Mouse (Mus musculus): Measurements from ENCODE around the gene Msi2. TPM values are rescaled to one million over a fixed set of nuclear protein-coding genes. Genes with fewer than 3 reads are reported as not detected.

Msi2 gene
- total RNA-seq (2014; rRNA removed) (10.8 and 14.9 TPM in 2 replicates), polyA plus RNA-seq (2012; rRNA removed) (6.4 and 6.9 TPM in 2 replicates)

- H3K27me3 ChIP-seq (ENCODE audit: control insufficient read depth, insufficient read depth, low read length), result no peaks in the 10 kb centered on the region
- no peaks in the 10 kb centered on the region; the same call in 1 of the 2 replicates for H3K4me1 ChIP-seq (ENCODE audit: control insufficient read depth, insufficient read depth, low read length)
Observed at GRCm38 (mm10) chr11:88718050-88718765, at the start of gene Msi2. Msi2 (minus strand) TSS chr11:88718513.

DNA sequence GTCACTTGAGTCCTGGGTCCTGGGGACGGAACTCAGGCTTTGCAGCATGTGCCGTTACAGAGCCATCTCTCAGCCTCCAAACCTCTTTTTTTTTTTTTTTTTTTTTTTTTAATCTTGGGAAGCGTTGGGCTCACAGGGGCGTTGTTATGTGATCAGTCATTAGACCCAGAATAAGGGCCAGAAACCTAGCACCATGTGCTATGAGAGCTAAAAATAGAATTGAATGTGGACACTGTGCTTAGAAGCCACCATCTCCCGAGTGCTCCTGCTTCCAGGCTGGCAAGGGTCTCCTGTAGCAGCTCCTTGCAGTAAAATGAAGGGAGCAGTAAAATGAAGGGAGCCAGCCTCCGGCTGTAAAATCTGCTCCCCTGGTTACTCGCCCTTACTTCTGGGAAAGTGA lies 47.3 kb upstream of the Msi2 start:
- WGBS, result 80% methylated on average over 7 of the region's 7 CpGs

More at GRCm38 (mm10) chr11:88718050-88718765, at the start of gene Msi2:
- TF ChIP-seq POLR2A (IDR thresholded peaks at IDR 0.05; ENCODE audit: extremely low read depth, insufficient read depth, low read length) (no peak), CTCF (IDR thresholded peaks at IDR 0.05; ENCODE audit: low read depth, low read length) (no peak)
- Histone ChIP-seq H3K9ac (ENCODE audit: low read depth, low read length) (peak within 1 kb of the TSS; percentile 100), H3K36me3 (ENCODE audit: control insufficient read depth, insufficient read depth, low read length) (no peaks in the 10 kb centered on the region), H3K79me2 (ENCODE audit: control insufficient read depth, insufficient read depth, low read length) (0 out of 2 replicates have a peak, but pooled peaks cover 3% of the 10 kb centered on the region), H3K27ac (replicated peaks; ENCODE audit: insufficient read depth, low read depth, low read length) (peak within 1 kb of the TSS; percentile 74), H3K4me3 (ENCODE audit: insufficient read depth, low read depth, low read length) (peak within 1 kb of the TSS; percentile 88)
- WGBS, result under 1% methylated on average over 48 of the region's 84 CpGs
- DNase-seq (ENCODE audit: extremely low read depth, low read depth, low spot score), result peak; percentile 67

DNA sequence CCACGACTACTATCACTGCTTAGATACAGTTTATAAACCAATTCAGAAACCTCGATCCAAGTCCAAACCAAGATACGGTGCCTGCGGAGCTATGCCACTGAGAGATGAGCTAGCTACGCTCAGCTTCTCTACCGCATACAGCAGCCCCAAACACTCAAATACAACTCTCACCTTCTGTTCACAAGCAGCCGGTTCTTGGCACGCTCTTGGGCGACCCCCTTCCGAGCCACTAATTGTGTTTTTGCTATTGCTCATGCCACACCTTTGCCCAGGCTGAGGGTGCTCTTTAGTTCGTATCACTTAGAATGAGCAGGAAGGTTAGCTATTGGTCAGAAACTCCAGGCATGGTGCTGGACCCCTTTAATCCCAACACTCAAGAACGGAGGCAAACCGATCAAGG lies 45.1 kb upstream of the Msi2 start:
- TF ChIP-seq POLR2A (IDR thresholded peaks at IDR 0.05; ENCODE audit: extremely low read depth, insufficient read depth, low read length), result no peak
- TF ChIP-seq CTCF (IDR thresholded peaks at IDR 0.05; ENCODE audit: low read depth, low read length), result no peak
- Histone ChIP-seq H3K36me3 (ENCODE audit: control insufficient read depth, insufficient read depth, low read length) (no peaks in the 10 kb centered on the region), H3K79me2 (ENCODE audit: control insufficient read depth, insufficient read depth, low read length) (no peaks in the 10 kb centered on the region), H3K27ac (replicated peaks; ENCODE audit: insufficient read depth, low read depth, low read length) (no peak overlapping the region), H3K4me3 (ENCODE audit: insufficient read depth, low read depth, low read length) (no peak overlapping the region), H3K4me1 (ENCODE audit: control insufficient read depth, insufficient read depth, low read length) (no peaks in the 10 kb centered on the region), H3K27me3 (ENCODE audit: control insufficient read depth, insufficient read depth, low read length) (no peaks in the 10 kb centered on the region; the same call in 1 of the 2 replicates), H3K9ac (ENCODE audit: low read depth, low read length) (no peak overlapping the region)
- DNase-seq (ENCODE audit: extremely low read depth, low read depth, low spot score), result no peak
- WGBS, result 90% methylated on average over 13 of the region's 13 CpGs

More for the DNA sequence above, 47.3 kb upstream of the Msi2 start:
- no peak for DNase-seq (ENCODE audit: extremely low read depth, low read depth, low spot score)
- H3K4me1 ChIP-seq (ENCODE audit: control insufficient read depth, insufficient read depth, low read length), result no peaks in the 10 kb centered on the region
- no peak overlapping the region for H3K9ac ChIP-seq (ENCODE audit: low read depth, low read length)
- H3K27ac ChIP-seq (replicated peaks; ENCODE audit: insufficient read depth, low read depth, low read length), result no peak overlapping the region
- no peaks in the 10 kb centered on the region for H3K27me3 ChIP-seq (ENCODE audit: control insufficient read depth, insufficient read depth, low read length)
- no peaks in the 10 kb centered on the region for H3K79me2 ChIP-seq (ENCODE audit: control insufficient read depth, insufficient read depth, low read length)
- no peaks in the 10 kb centered on the region for H3K36me3 ChIP-seq (ENCODE audit: control insufficient read depth, insufficient read depth, low read length)
- no peak overlapping the region for H3K4me3 ChIP-seq (ENCODE audit: insufficient read depth, low read depth, low read length)
- no peak for TF ChIP-seq POLR2A (IDR thresholded peaks at IDR 0.05; ENCODE audit: extremely low read depth, insufficient read depth, low read length)
- TF ChIP-seq CTCF (IDR thresholded peaks at IDR 0.05; ENCODE audit: low read depth, low read length), result no peak

GRCm38 (mm10) chr11:88759501-88759900 lies 41.2 kb upstream of the Msi2 start:
- no peak for DNase-seq (ENCODE audit: extremely low read depth, low read depth, low spot score)
- no peaks in the 10 kb centered on the region for H3K79me2 ChIP-seq (ENCODE audit: control insufficient read depth, insufficient read depth, low read length)
- 91% methylated on average over 8 of the region's 8 CpGs for WGBS
- H3K27ac ChIP-seq (replicated peaks; ENCODE audit: insufficient read depth, low read depth, low read length), result no peak overlapping the region
- H3K9ac ChIP-seq (ENCODE audit: low read depth, low read length), result no peak overlapping the region
- no peak overlapping the region for H3K4me3 ChIP-seq (ENCODE audit: insufficient read depth, low read depth, low read length)
- no peaks in the 10 kb centered on the region; the same call in 1 of the 2 replicates for H3K27me3 ChIP-seq (ENCODE audit: control insufficient read depth, insufficient read depth, low read length)
- no peaks in the 10 kb centered on the region for H3K4me1 ChIP-seq (ENCODE audit: control insufficient read depth, insufficient read depth, low read length)
- H3K36me3 ChIP-seq (ENCODE audit: control insufficient read depth, insufficient read depth, low read length), result no peaks in the 10 kb centered on the region
- TF ChIP-seq CTCF (IDR thresholded peaks at IDR 0.05; ENCODE audit: low read depth, low read length), result no peak
- no peak for TF ChIP-seq POLR2A (IDR thresholded peaks at IDR 0.05; ENCODE audit: extremely low read depth, insufficient read depth, low read length)

DNA sequence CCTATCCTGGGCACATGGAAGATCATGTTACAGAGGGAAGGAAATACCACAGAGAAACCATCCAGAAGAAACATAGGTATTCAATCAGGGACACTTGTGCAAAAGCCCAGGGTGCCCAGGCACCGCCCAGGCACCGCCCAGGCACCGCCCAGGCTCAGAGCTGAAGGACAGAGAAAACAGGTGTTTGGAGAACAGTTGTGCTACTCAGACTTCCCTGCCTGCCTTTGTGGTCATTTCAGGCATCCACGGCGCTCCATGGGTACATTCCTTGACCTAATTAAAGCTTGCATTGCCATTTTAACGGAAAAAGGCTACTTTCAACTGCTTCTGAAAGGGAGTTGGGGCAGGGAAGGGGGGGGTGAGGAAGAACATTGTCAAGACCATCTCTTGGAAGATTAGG lies 40.1 kb upstream of the Msi2 start:
- H3K27me3 ChIP-seq (ENCODE audit: control insufficient read depth, insufficient read depth, low read length), result no peaks in the 10 kb centered on the region; the same call in 1 of the 2 replicates
- no peaks in the 10 kb centered on the region for H3K79me2 ChIP-seq (ENCODE audit: control insufficient read depth, insufficient read depth, low read length)
- no peak overlapping the region for H3K9ac ChIP-seq (ENCODE audit: low read depth, low read length)
- H3K36me3 ChIP-seq (ENCODE audit: control insufficient read depth, insufficient read depth, low read length), result no peaks in the 10 kb centered on the region
- no peaks in the 10 kb centered on the region for H3K4me1 ChIP-seq (ENCODE audit: control insufficient read depth, insufficient read depth, low read length)
- H3K27ac ChIP-seq (replicated peaks; ENCODE audit: insufficient read depth, low read depth, low read length), result no peak overlapping the region
- 57% methylated on average over 6 of the region's 6 CpGs for WGBS
- no peak overlapping the region for H3K4me3 ChIP-seq (ENCODE audit: insufficient read depth, low read depth, low read length)
- TF ChIP-seq POLR2A (IDR thresholded peaks at IDR 0.05; ENCODE audit: extremely low read depth, insufficient read depth, low read length), result no peak
- no peak for TF ChIP-seq CTCF (IDR thresholded peaks at IDR 0.05; ENCODE audit: low read depth, low read length)
- no peak for DNase-seq (ENCODE audit: extremely low read depth, low read depth, low spot score)

DNA sequence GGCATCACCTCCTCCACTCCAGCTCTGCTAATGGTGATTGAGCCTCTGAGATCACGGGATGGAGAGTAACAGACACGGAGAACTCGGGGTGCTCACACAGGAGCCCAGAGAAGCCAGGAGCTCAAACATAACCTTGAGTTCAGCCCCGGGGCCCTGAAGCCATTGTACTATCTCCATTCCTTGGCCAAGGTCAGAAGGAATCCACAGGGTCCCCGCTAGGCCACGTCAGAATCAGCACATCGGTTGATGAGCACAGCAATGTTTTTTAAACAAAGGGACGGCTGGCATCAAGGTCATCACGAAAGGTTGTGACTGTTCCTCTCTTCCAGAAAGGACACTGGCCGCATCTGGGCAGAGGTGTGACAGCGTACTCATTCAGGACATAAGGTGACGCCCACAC lies 27.0 kb upstream of the Msi2 start:
- Histone ChIP-seq H3K27me3 (ENCODE audit: control insufficient read depth, insufficient read depth, low read length) (no peaks in the 10 kb centered on the region), H3K79me2 (ENCODE audit: control insufficient read depth, insufficient read depth, low read length) (no peaks in the 10 kb centered on the region), H3K4me1 (ENCODE audit: control insufficient read depth, insufficient read depth, low read length) (peaks cover 1% of the 10 kb centered on the region; the same call in 1 of the 2 replicates), H3K36me3 (ENCODE audit: control insufficient read depth, insufficient read depth, low read length) (no peaks in the 10 kb centered on the region), H3K4me3 (ENCODE audit: insufficient read depth, low read depth, low read length) (no peak overlapping the region), H3K9ac (ENCODE audit: low read depth, low read length) (no peak overlapping the region), H3K27ac (replicated peaks; ENCODE audit: insufficient read depth, low read depth, low read length) (no peak overlapping the region)
- 83% methylated on average over 12 of the region's 12 CpGs for WGBS
- no peak for DNase-seq (ENCODE audit: extremely low read depth, low read depth, low spot score)
- TF ChIP-seq CTCF (IDR thresholded peaks at IDR 0.05; ENCODE audit: low read depth, low read length) (no peak), POLR2A (IDR thresholded peaks at IDR 0.05; ENCODE audit: extremely low read depth, insufficient read depth, low read length) (no peak)
